Mouse (Mus musculus) neutrophil, adult 5-6 weeks (primary cell): Measurements from ENCODE around the gene Wipf2. TPM values are rescaled to one million over a fixed set of nuclear protein-coding genes. Genes with fewer than 3 reads are reported as not detected.
A peak's percentile ranks its signal among the peaks of the same experiment; 100 is the strongest.

Experiments used
- ATAC-seq: fragments of 151-379, 151-347 bp; 2 replicates; pipeline ENCODE4 v1.8.0; 2017; ENCODE audit warnings: mild to moderate bottlenecking, moderate TSS enrichment; ENCODE audit not compliant: insufficient number of reproducible peaks, poor library complexity, low FRiP score, severe bottlenecking; ENCODE audit errors: extremely low read depth
- total RNA-seq: library from RNA; stranded (forward); fragments of 200-1000 nt; gene quantifications from 2 replicates; pipeline ENCODE4 v1.2.3, GENCODE M21; 2017

The Wipf2 gene
- total RNA-seq, 1 experiment from 2014 or later = 16.2 TPM

DNA sequence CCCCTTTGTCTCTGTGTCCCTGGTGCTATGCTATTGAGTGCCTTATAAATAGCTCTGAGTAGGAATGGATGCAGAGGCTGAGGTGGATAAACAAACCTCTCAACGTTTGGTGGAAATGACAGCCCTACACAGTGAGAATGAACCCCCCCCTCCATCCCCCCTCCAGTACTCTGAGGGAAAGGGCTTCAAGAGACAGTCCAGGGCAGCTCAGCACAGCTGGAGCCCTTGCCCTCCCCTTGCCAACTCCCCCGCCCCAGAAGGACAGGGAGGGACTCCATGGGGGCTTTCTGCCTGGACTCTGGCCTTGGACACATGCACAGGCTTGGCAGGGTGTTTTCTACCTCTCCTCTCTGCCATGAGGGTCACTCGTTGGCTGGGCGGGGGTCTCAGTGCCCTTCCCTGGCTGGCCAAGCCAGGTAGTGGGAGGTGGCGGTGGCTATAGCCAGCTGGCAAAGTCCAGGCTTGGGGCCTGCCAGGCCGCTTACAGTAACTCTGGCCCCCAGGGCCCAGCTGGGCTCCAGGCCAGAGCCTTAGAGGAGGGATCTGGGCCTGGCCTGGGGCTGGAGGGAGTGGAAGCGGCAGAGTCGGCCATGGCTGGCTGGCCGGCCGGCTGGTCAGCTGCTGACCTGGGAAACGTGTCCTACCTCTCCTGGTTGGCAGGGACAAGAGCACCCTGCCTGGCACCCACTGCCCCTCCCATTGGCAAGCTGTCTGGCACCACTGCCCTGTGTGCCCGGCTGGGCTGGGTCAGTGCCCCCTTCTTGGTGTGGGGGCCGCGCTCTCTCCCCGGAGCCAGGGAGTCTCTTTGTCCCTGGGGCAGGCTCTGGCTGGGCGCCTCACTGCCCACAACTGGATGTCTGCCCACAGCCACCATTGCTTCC, 87.8 kb downstream of the Wipf2 start:
- ATAC-seq = no peak

DNA sequence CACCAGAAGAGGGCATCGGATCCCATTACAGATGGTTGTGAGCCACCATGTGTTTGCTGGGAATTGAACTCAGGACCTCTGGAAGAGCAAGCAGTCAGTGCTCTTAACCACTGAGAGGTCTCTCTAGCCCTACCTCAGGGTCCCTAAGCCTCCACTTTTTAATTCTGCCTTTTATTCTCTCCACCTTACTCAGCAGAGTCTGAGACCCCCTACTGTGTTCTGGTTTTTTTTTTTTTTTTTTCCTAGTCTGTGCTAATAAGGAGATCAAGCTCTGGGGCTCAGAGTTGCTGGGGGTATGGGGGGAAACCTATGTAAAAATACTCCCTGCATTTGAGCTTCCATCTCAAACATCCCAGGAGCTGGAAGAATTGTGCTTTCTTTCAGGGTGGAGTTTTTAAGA, 88.7 kb downstream of the Wipf2 start:
- ATAC-seq = no peak

DNA sequence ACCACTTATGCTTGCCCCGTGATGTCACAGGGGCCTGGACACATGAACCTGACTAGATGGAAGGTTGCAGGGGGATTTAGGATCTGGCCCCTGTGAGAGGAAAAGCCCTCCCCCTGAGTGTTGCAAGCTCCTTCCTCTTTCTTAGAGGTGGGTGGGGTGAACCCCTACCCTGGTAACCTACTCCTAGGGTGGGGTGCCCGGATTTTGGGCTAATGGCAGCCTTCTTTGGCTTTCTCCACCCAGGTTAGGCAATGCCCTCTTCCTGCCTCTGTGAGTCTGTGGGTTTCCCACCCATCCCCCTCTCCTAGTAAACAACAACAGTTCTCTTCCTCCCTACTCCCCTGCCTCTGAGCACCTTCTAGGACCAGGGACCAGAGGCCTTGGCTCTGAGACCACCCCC, 89.3 kb downstream of the Wipf2 start:
- ATAC-seq = peak; percentile 50

DNA sequence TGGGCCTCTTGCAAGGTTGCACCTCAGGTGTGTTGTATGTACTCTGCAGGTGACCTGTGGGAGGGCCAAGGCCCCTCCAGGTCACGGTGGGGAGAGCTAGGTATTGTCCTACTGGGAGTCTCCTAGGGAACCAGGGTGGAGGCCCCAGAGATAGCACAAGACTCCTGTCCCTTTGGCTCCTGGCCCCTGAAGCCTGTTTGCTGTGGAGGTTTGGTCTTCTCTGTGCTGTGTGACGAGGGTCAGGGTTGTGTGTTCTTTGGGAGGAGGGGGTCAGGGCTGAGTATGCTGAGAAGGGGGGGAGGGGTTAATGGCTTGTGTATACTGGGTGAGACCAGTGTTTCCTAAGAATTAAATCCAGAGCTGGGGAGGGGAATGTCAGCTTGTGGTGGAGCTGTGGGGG, 89.9 kb downstream of the Wipf2 start:
- ATAC-seq = no peak

DNA sequence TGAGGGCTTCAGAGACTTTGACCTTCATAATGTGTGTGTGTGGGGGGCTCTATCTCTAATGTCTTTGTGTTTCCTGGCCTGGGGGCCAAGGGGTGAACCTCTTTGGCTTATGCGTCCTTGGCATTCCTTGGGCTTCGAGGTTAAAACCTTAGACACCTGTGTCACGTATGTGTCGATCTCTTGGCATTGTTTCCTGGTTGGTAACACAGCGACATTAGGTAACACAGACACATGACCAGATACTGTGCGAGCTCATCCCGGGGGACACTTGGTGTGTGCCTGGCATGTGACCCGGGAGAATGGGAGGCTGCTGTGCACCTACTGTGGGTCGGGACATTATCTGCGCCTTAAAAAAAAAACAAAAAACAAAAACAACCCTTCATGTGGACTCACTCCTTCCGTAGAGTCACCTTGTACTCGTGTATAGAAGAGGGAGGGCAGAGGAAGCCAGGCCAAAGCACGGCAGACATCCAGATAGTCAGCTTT, 90.4 kb downstream of the Wipf2 start:
- ATAC-seq = no peak

DNA sequence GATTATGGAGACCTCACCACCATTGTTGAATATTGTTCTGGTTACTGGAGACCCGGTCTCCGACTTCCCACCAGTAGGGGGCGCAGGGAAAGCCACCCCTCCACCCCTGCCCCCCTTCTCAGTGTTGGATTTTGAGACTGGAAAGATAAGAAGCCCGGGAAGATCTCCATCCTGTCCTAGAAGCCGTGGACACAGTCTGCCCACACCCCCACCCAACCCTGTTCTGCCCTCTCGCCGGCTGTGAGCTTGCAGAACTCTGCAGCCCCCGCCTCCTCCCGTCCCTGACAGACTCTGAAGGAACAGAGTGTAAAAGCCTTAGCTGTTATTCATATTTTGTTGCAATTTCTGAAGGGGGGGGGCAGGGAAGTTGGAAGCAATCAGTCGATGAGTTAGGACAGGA, 90.9 kb downstream of the Wipf2 start:
- 0 out of 2 replicates have a peak, but pooled peaks have one; percentile 7 for ATAC-seq

Other genes with a start within 250 kb of the Wipf2 start
- gene Gm12355, start 238.0 kb upstream of the Wipf2 start, total RNA-seq = not detected in 2 replicates
- gene Gsdma3, start 237.3 kb upstream of the Wipf2 start, total RNA-seq = not detected in 2 replicates
- not detected in 2 replicates for gene Gsdma2, start 216.9 kb upstream of the Wipf2 start, total RNA-seq
- gene Gsdma, start 199.3 kb upstream of the Wipf2 start, total RNA-seq = not detected in 2 replicates
- gene Psmd3, start 181.1 kb upstream of the Wipf2 start, total RNA-seq = 33.2 and 37.8 TPM in 2 replicates
- not detected in 2 replicates for gene Csf3, start 162.4 kb upstream of the Wipf2 start, total RNA-seq
- 14.9 and 21.3 TPM in 2 replicates for gene Med24, start 134.2 kb upstream of the Wipf2 start, total RNA-seq
- gene Thra, start 123.0 kb upstream of the Wipf2 start, total RNA-seq = 7.9 and 8.7 TPM in 2 replicates
- 0.47 and 1.8 TPM in 2 replicates for gene Nr1d1, start 88.3 kb upstream of the Wipf2 start, total RNA-seq
- gene Msl1, start 68.1 kb upstream of the Wipf2 start, total RNA-seq = 191 TPM in 2 replicates
- gene Casc3, start 58.7 kb upstream of the Wipf2 start, total RNA-seq = 58.7 and 64.0 TPM in 2 replicates
- gene Rapgefl1, start 26.9 kb upstream of the Wipf2 start, total RNA-seq = 0.58 and 0.61 TPM in 2 replicates
- gene Cdc6, start 44.2 kb downstream of the Wipf2 start, total RNA-seq = 2.0 and 2.2 TPM in 2 replicates
- 131 and 135 TPM in 2 replicates for gene Rara, start 64.2 kb downstream of the Wipf2 start, total RNA-seq
- not detected in 2 replicates for gene Gjd3, start 119.4 kb downstream of the Wipf2 start, total RNA-seq
- 2.9 and 5.2 TPM in 2 replicates for gene Top2a, start 160.6 kb downstream of the Wipf2 start, total RNA-seq
- 11.4 and 18.8 TPM in 2 replicates for gene Igfbp4, start 177.6 kb downstream of the Wipf2 start, total RNA-seq
- gene Tns4, start 225.7 kb downstream of the Wipf2 start, total RNA-seq = 0.12 and 0.35 TPM in 2 replicates